Mouse (Mus musculus): ENCODE results near the gene Aldh1a1.
A peak's percentile ranks its signal among the peaks of the same experiment; 100 is the strongest.
"Not testable (repeated sequence)": the region's sequence is repeated elsewhere in the genome, so short reads cannot be mapped to it uniquely, and the experiment has no call there.

Aldh1a1 gene

DNA sequence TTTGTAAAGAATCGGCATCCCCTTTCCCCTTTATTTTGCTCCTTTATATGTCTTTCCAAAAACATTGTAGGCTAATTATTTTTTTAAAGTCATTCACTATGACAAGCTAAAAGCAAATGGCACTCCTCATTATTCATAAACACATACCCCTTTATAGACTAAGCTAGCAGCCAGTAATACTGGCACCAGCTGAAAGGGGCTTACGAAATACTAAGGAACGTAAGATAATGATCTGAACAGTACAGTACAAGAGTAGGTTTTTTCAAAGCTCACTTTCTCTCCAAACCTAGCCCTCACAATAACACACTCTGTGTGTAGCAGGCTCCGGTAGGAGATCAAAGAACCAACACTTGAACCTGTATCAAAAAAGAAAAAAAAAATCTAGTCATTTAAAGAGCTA, 64.7 kb downstream of the Aldh1a1 start:
- no peak for DNase-seq

DNA sequence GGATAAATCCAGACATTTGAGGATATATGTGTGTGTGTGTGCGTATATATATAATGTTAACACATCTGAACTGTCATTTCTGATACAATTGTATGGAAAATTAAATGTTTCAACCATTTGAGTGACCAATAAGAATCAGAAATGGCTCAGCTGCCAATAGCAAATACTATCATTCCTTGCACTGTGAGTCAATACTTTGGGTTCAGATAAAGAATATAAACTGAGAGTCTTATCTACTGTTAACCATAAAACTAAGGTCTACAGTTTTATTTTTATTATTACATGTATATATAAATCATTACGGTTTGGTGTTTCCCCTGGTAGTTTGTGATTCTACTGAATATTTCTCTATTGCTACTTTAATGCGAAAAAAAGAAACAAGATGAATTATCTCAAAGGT, 65.6 kb downstream of the Aldh1a1 start:
- no peak for DNase-seq

DNA sequence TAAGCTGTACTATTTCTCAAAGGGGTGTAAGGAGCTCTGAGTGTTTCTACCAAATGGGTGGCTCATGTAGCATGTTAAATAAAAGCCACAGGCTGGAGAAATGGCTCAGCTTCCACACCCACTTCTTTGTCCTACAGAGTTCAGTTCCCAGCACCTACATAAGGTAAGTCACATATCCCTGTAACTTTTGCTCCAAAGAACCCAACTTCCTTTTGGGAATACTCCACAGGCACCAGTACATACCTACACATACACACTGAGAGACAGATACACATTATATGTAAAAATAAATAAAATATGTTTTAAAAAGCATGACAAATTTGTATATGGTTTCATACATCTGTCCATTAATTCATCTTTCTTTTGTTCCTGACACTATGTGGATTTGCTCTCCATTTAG, 66.0 kb downstream of the Aldh1a1 start:
- DNase-seq: no peak

DNA sequence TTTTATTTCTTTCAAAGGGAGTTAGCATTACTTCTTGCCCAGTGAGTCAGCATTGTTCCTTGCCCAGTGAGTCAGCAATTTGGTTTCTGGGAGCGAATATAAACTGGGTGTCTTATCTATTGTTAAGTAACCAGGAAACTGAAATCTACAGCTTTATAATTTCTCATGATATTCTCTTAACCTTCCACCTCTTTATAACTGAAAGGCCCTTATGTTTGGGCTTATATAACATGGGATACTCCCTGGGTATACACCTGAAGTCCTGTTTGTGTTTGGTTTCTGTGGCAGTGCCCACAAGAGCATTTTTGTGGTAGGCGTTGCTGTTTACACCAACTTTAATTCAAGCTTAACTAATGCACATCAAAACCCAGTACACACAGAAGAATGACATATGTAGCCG, 66.4 kb downstream of the Aldh1a1 start:
- no peak for DNase-seq

DNA sequence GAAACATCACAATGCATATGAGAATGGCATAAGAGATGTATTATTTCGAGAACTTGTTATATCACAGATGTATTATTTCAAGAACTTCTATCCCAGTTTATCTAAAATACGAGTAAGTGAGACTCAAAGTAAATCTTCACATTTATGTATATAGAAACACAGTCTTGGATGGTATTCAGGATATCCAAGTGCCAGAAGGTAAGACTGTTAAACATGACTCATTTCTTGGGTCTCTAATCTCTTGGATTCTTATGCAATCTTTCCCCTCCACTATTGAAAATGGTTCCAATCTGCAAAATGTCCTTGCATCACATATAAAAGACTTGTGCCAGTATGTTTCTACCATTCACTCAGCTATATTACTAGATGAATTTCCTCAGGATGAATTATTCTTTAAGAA, 67.4 kb downstream of the Aldh1a1 start:
- DNase-seq: no peak

DNA sequence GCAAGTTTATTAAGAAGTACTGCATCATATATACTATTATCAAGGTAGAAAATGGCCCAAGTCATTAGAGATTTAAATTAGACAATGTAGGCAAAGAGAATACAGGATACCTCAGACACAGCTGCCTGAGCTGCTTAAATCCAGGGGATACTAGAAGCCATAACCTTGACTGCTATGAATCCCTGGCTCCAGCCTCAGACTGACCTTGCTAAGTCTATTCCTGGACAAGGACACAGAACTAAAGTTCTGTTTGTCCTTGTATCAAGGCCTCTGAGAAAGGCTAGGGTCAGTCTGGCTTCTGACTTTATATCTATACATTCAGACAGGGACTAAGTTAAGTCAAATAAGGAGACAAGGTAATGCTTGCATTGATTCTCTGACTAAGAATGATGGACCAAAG, 69.9 kb downstream of the Aldh1a1 start:
- DNase-seq: no peak

DNA sequence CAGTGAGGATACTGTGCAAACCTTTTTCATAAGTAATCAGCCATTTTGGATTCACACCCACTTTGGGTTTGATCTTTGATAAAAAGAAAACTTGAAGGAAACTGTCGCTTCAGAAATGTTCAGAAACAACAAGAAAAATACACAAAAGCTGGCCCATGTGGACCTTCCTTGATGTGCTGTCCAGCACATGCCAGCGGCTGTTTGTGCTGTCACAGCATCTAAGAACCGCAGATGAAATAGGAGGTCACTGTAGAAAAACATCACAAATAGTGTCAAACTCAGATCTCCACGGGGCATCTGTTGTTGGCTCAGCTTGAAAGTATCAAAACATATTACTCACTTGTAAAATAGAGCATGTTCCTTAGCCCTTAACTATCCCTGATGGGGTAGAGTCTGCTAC, 73.8 kb downstream of the Aldh1a1 start:
- no peak for DNase-seq

DNA sequence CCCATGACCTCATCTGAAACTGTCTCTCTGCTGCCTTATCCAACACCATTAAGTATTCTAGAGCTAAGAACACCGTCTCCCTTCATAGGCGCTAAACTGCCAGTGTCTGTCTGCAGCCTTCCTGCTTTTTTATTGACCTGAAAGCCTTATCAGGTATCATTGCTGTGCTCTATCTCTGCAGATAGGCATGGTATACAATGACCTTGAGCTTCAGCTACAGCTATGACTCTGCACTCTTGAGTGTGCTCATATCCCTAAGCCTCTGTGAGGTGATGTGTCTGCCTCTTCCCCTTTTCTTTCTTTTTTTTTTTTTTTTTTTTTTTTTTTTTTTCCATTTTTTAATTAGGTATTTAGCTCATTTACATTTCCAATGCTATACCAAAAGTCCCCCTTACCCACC, 74.5 kb downstream of the Aldh1a1 start:
- no peak for DNase-seq

DNA sequence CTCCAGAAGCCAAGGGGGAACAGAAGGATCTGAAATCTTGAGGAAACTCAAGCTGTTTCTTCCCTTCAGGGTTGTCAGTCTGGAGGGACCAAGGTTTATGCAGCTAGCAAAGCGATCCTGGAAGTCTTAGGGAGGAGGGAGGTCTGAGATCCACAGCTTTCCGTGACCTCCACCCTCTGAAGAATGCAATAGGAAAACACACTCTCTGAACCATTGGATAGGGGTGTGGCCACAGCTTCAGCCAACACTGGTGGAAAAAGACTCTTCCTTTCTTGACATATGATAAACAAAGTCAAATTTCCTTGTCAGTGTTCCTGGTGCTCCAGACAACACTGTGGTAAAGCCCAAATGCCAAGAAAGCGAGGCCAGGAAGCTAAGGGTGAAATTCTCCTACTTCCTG, 84.5 kb downstream of the Aldh1a1 start:
- DNase-seq: no peak

DNA sequence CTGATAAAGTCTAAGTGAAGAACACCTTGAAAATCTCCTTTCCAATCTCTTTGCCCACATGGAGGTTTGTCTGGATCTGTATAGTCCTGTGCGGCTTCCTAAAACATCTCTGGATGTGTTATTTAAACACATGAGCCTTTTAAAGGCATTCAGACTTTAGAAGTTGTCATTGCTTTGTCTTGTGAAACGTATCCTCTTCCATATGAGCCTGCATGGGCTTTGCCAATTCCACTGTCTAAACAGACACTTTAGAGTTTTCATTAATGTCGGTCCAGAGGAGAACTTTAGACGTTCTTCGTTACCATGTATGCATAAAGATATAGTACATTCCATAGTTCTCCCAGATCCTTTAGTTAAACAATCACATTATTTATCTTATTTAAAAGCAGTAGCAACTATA, 84.9 kb downstream of the Aldh1a1 start:
- no peak for DNase-seq

DNA sequence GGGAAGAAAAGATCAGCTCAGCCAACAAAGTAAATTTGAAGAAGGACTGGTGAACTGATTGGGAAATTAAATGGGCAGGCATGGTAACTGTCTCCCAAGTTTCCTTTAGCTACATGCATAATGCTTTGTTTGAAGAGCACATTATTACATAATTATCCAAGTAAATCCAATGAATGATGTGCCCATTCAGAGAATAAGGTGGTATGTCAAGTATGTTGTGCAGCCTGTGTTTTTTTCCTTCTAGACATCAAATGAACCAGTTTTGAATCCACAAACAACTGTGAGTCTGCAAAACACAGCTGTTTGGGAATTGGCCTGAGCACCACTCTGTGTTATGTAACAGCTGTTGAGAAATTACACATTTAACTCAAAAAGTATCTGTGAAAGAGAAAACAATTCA, 107.4 kb downstream of the Aldh1a1 start:
- peak; percentile 13 for DNase-seq

DNA sequence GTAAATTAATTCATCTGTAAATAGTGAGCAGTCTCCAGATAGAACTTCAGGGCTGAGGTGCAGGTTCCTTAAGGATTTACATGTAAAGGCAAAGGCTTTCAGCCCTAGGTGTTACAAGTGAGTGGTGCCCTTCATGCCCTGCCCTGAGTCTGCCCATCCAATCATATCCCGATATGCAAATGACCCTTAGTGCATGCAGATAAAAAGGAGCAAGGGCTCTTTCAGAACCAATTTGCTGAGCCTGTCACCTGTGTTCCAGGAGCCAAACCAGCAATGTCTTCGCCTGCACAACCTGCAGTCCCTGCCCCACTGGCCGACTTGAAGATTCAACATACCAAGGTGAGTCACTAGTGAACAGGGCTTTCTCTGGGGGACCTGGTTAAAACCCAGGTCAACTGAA, 109.2 kb downstream of the Aldh1a1 start:
- DNase-seq: peak; percentile 29

DNA sequence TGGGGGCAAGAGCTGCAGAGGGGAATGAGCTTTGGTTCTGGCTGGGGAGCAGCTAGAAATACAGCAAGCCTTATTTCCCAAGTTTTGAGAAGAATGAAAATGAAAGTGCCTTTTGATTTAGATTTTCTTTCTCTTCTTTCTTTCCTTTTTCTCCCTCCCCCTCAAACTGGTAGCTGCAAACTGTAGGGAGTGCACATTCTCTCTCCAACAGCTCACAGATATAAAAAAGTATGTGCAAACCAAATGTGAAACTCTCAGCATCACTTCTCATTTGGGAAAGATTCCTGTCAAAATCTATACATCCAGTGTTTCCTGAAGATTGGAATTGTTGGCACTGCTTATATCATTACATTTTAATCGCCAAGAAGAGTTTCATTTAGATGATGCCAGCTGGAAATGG, 110.7 kb downstream of the Aldh1a1 start:
- DNase-seq: no peak

DNA sequence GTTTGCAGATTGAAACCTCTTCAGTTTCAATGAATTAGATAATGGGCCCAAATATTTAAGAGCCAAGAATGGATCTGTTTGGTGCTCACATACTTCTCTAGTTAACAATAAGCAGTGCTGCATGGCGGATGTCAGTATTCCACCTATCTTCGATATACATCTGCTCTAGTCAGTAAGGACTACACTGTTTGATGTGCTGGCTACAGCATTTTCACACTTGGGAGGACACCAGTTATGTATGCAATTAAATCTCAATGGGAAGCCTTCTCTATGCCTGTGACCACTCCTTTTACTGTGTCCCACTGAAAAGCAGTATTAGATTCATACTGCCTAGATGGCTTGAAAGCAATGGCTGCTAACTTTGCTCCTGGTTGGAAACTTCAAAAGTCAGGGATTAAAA, 111.4 kb downstream of the Aldh1a1 start:
- no peak for DNase-seq

DNA sequence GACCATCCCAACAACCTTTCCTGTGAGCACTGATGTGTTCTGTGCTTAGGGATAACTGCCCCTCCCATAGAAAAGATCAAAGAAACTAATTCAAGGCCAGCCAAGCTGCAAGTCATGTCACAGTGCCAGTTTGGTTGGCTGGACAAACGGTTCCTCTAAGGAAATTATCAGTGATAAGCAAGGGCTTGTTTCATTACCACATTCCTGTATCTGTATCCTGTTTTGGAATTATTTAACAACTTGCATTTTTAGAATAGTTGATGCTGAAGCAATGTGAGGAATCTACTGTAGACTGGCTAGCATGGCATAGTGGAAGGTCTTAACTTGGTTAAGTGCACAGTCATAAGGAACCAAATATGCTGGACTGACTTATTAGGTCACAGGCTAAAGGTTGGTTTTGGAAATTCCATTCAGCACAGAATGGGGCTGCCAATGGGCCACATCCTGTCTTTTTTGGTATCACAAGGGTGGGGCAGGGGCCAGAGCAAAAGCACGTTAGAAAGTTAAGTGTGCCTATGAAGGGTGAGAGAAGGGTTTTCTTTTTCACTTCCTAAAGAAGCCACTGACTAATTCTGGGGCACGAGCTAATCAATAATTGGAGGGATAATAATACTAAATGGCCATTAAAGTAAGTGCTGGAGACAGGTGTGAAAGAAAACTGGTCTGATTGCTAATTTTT, 121.9 kb downstream of the Aldh1a1 start:
- DNase-seq: no peak

DNA sequence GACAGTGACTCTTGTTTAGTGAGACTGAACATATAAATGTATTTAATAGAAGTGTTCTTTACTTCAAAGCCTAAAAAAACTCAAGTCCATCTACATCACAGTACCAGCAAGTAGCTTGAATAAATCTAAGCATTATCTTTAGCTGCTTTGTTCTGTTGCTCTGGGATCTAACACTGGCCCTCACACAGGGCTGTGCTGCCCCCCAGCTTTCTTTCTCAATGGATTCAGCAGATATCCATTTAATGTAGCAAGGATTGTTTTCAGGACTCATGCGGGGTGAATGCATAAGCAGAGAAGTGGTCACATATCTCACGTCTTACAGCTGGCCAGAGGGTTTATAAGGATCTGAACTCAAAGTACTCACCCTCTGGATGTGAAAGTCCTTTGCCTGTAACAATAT, 129.9 kb downstream of the Aldh1a1 start:
- no peak for DNase-seq

DNA sequence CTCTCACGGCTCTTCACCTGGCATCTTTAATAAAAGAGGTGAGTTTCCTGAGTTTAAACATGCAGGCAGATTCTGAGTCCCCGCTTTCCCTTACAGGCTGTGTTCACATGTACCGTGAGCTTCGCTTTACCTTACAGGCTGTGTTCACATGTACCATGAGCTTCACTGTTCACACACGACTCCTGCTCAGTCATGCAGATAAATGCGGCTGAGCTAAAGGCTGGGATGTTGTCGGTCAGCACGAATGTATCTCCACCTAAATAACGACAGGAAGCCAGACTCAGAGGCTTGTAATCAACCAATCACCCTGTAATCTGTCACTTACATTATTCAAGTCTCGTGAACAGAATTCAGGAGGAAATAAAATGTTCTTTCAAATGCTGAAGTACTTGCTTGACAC, 130.9 kb downstream of the Aldh1a1 start:
- DNase-seq: no peak

DNA sequence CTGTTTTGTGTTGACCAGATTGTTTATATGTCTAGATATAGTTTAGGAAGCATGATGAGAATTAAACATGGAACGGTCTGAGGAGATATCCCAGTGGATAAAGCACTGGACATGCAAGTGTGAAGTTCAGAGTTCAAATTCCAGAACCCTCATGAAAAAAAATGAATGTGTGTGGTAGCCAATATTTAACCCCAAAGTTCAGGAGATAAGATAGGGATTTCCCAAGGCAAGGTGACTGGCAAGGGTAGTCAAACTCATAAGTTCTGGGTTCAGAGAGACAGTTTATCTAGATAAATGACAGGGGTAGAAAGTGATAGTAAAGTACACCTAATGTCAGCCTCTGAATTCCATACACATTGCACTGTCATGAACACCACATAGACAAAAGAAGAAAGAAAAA, 138.5 kb downstream of the Aldh1a1 start:
- no peak for DNase-seq

DNA sequence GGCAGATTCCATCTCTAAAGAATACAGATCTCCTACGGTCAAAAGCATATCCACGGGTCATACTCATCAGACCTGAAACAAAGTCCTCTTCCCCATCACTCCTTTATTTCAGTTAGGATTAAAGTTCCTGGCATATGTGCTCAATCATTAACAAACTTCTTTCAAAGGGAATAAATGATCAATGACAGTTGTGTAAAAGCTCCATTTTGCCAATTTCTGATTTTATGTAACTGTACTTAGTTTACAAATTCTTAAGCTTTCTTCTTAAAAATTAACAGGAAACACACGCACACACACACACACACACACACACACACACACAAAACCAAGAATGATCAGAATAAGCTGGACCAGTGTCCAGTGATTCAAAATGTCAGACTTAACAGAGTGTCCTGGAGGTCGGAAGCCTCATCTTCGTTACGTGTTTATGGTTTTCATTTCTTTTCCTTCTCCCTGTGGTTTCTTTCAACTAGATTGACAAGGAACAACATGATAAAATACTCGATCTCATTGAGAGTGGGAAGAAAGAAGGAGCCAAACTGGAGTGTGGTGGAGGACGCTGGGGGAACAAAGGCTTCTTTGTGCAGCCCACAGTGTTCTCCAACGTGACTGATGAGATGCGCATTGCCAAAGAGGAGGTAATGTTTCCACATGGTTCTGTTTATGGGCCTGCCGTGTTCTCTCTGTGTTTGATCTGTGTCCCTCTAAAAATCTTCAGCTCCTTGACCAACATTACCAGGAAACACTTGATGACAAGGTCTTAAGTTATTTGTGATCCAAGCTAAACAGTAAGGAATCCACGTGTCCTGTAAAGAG, 141.6 kb downstream of the Aldh1a1 start:
- no peak for DNase-seq

DNA sequence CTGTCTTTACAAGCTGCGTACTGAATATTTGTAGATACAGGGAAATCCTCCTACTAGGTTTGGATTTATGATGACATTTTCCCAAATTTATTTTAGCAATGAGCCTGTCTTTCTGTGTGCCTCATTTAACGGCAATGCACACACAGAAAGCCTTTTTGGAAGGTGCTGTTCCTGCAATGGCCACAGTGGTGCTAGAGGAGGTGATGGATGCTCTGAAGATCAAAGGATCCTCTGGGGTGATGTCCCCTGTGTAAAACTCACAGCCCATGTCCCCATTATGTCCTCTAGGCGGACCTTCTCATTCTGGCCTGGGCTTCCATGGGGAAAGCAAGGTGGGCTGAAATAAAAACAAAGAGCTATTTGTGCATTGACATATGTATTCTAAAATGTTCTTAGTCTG, 151.8 kb downstream of the Aldh1a1 start:
- no peak for DNase-seq

DNA sequence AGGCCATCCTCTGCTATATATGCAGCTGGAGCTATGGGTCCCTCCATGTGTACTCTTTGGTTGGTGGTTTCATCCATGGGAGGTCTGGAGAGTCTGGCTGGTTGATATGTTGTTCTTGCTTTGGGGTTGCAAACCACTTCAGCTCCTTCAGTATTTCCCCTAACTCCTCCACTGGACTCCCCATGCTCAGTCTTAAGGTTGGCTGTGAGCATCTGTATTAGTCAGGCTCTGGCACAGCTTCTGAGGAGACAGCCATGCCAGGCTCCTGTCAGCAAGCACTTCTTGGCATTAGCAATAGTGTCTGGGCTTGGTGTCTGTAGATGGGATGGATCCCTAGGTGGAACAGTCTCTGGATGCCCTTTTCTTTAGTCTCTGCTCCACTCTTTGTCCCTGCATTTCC, 155.0 kb downstream of the Aldh1a1 start:
- DNase-seq: not testable (repeated sequence)

DNA sequence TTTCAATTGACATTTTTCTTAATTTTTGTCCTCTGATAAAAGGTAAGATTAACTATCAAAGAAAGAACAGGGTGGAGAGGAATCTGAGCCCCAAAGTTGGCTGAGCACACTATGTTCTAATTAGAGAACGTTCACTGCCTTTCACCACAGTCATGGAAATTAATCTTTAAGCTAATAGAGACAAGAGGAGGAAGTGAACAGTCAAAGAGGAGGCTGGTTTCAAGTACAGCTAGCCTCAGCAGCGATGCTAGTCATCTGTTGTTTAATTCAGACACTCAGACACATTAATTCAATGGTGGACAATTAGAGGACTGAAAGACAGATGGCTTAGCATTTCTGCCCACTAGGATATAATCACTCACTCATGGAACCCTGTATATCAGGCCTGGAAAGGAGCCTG, 157.5 kb downstream of the Aldh1a1 start:
- no peak for DNase-seq

DNA sequence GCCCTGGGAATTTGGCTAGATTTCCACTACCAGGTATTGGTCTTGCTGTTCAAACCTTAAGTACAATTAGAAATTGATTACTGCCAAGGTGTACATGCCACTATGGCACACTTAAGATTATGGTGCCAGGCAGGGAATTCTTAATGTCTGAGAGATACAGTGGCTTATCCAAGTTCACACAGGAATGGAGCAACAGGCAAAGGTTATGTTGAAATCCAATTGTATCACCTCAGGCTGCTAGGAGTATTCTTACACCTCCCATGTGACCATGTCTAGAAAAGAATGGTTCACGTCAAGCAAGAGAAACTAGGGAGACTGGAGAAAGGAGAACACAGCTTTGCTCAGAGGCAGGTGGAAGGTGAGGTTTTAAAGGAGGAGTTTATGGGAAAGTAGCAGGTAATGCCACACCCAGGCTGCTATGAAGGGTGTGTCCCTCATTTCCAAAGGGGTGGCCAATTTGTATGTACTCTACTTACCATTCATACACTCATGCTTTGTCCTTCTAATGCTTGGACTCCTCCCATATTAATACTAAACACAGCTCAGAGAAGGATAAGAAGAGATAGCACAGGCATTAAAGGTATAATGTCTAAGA, 160.7 kb downstream of the Aldh1a1 start:
- DNase-seq: no peak

DNA sequence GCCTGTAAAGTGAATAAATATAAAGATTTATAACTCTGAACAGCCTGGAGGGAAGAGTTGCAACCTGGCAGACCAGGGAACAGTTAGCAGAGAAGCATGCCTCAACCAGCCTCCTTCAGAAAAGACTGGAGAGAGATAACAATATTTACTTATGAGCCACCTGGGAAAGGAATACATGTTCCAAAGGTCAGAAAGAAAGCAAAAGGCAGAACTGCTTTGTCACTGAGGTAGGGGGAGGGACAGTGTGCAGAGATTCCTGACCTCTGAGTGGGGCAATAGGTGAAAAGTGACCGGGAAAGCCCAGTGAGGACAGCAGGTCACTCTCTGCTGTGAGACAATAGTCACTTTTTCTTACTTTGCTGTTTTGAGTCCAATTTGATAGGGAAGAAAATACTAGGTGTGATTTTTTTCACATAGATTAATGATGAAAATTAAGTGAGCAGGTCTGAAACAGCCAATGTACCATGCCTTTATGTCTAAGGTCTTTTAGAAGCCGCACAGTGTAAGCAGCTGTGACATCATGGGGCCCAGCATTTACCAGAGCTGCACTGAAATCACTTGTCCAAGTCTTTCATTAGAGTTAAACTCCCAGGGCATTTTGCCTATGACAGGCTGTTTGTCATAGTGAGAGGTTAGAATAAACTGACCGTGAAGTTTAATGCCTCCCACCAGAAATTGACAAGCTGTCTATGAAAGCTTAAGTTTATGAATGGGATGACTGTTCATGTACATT, 161.8 kb downstream of the Aldh1a1 start:
- DNase-seq: peak; percentile 5
